Mouse (Mus musculus): ENCODE data around the gene Ipmk.

GRCm38 (mm10) chr10:71384159-71385044 lies 36.8 kb downstream of the Ipmk start:
- TF ChIP-seq GATA1 (IDR thresholded peaks at IDR 0.05; ENCODE audit: low read length) (no peak), TAL1 (IDR thresholded peaks at IDR 0.05; ENCODE audit: low read length) (no peak)
